Mouse (Mus musculus) megakaryocyte, embryonic 14.5 days (primary cell): ENCODE data around the gene Setx.

Experiments used
- FLI1 ChIP-seq: IDR thresholded peaks from 2 replicates; pipeline ENCODE4 v1.6.1; 2012; ENCODE audit warnings: low read length, inconsistent platforms, mixed read lengths
- GATA1 ChIP-seq: IDR thresholded peaks from 3 replicates; pipeline ENCODE4 v1.6.1; 2012; ENCODE audit warnings: mixed read lengths, low read length, inconsistent platforms, borderline replicate concordance

DNA sequence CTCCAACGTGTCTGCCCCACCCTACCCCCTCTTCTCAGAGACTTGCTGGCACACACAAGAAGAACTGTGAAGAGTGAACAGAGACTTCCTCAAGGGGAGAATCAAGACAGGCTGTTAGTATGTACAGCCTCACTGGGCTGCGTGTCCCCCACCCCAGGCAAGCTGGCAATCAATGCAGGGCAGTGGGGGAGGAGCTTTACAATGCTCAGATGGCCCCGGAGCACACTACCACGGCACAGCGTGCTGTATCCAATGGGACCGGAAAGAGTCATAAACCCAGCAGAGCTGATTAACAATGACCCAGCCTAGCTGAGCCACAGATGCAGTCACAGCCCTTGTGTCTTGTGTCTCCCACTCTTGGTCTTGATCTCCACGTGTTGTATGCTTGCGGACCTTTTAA, 25.2 kb upstream of the Setx start:
- TF ChIP-seq GATA1 (no peak), FLI1 (no peak)
